Mouse (Mus musculus): ENCODE measurements around the gene B230217C12Rik.

GRCm38 (mm10) chr11:97800691-97801408 lies 39.7 kb upstream of the B230217C12Rik start:
- TF ChIP-seq MYOD1 (IDR thresholded peaks at IDR 0.05; ENCODE audit: control insufficient read depth, insufficient read length, low read depth) (no peak), CTCF (IDR thresholded peaks at IDR 0.05; ENCODE audit: control insufficient read depth, insufficient read depth, insufficient read length) (no peak), USF1 (IDR thresholded peaks at IDR 0.05; ENCODE audit: low read depth) (no peak)
